ENCODE assay signal across 8 mouse cellular contexts in genomic region chr8:35205536-35205935, GRCm38 (mm10).
DNase-seq lines count a peak whose midpoint lies in the region; ATAC-seq and TF ChIP-seq lines count a peak whose summit lies in the region.

No protein-coding gene starts in this region.

- no peaks in the 10 kb centered on the region for H3K27me3 ChIP-seq in lung, embryonic 14.5 days (ENCODE audit: insufficient read depth, low read length)

- peak; percentile 75 for TF ChIP-seq CTCF in lung, embryonic 14.5 days (IDR thresholded peaks at IDR 0.05; ENCODE audit: low read depth)

- peak overlapping the region; percentile 34; the same call in 1 of the 2 replicates for H3K27ac ChIP-seq in lung, embryonic 14.5 days (ENCODE audit: low read depth)

- DNase-seq in testis, postnatal 10 days (ENCODE audit: low spot score) = peak; percentile 61
- DNase-seq in testis, postnatal 14 days (ENCODE audit: low spot score) = no peak
- peak; percentile 20 to 49 for DNase-seq in kidney, adult 8-10 months
- peak; percentile 84 for DNase-seq in lung, embryonic 14.5 days
- DNase-seq in retina, postnatal 7 days (ENCODE audit: low read depth, low spot score) = peak; percentile 13
- no peak for DNase-seq in frontal cortex, postnatal 25 days (ENCODE audit: low spot score in 2 of 2)

- no peak overlapping the region for H3K9ac ChIP-seq in lung, embryonic 14.5 days

- peaks cover 17% of the 10 kb centered on the region; the same call in 1 of the 2 replicates for H3K4me1 ChIP-seq in lung, embryonic 14.5 days (ENCODE audit: insufficient read depth)

- H3K4me2 ChIP-seq in lung, embryonic 14.5 days = peak overlapping the region; percentile 41

- no peaks in the 10 kb centered on the region for H3K36me3 ChIP-seq in lung, embryonic 14.5 days (ENCODE audit: insufficient read depth)

- peak; percentile 42; the same call in 1 of the 2 replicates for ATAC-seq in cerebellum, adult (ENCODE audit: insufficient number of reproducible peaks, low FRiP score, low TSS enrichment)
- ATAC-seq in granulocyte monocyte progenitor cell, adult 5-6 weeks (replicated peaks; ENCODE audit: poor library complexity, severe bottlenecking) = peak; percentile 34
- ATAC-seq in lung, embryonic 14.5 days (ENCODE audit: insufficient read depth) = peak; percentile 37; the same call in 1 of the 2 replicates

- H3K9me3 ChIP-seq in lung, embryonic 14.5 days (ENCODE audit: low read depth, low read length) = no peaks in the 10 kb centered on the region

- WGBS in lung, embryonic 14.5 days = 8% methylated on average over 8 of the region's 8 CpGs

- no peak overlapping the region for H3K4me3 ChIP-seq in lung, embryonic 14.5 days (ENCODE audit: low read depth, low read length)

Comparison
In these comparisons a context has a peak if more than half of its experiments do, and no peak if none do; other contexts are left out.
1. DNase-seq: peak in testis, postnatal 10 days (single experiment), kidney, adult 8-10 months (2 of 2), lung, embryonic 14.5 days (single experiment) and retina, postnatal 7 days (single experiment); none in testis, postnatal 14 days (single experiment) and frontal cortex, postnatal 25 days (0 of 2).
2. Peak in every context shown above with its lines, with median percentiles within 50 percentile points of each other: ATAC-seq.